Mouse (Mus musculus) layer of hippocampus, adult 9-10 months (tissue): ENCODE measurements around the gene Cdc42bpg.

ENCODE experiments used
- DNase-seq: peaks from one replicate; pipeline ENCODE4 v3.0.0; 2022; ENCODE audit warnings: low spot score

The Cdc42bpg gene

DNA sequence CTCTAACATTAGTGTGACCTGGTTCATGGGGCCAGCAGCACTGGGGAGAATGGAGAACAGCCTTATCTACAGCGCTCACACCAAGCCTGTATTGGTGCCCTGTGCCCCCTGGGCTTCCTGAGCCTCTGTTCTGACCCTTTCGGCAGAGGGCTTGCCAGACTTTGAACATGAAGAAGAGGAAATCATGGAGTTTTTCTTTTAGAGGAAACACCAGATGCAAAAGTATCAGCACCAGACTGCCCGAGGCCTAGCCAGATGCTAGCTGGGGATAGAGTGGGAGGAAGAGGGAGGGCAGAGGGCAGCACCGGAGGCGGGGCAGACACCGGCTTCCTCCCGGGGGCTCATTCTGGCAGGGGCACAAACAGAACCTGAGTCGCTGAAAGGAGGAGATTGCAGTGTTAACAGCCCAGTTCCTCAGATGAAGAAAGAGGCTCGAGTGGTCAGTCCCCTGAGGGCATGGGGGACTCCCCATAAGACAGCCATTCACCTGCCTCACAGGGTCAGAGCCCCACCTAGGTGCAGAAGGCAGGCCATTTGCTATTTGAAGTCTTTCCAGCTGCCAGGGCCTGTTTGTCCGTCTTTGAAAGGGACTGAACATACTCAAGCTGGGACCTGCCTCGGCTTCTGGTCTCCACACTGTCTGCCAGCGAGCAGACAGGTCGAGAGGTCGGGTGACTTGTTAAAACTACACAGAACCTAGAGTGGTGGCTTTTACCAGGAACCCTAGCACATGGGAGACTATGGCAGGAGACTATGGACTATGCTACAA, 43.1 kb downstream of the Cdc42bpg start:
- no peak for DNase-seq

GRCm38 (mm10) chr19:6351431-6352106, 45.3 kb downstream of the Cdc42bpg start:
- no peak for DNase-seq

DNA sequence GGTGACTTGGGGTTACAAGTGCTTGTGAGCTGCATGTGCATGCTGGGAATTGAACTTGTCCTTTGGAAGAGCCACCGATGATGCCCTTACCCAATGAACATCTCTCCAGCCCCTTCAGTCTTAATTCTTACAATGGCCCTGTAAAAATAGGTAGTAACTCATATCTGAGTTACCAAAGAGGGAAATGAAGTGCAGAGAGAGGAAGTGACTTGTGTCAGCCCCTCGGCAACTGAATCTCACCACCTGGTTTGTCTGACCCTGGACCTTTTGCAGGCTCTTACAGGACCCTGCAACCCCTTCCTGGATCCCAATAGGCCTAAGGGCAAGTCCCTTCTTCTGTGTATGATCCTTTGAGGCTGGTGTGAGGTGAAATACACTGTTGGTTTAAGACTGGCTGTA, 45.9 kb downstream of the Cdc42bpg start:
- no peak for DNase-seq

- no peak for DNase-seq
These were observed 47.8 kb downstream of the Cdc42bpg start for GRCm38 (mm10) chr19:6354030-6354429.

GRCm38 (mm10) chr19:6361291-6361690, 55.0 kb downstream of the Cdc42bpg start:
- DNase-seq: no peak

DNA sequence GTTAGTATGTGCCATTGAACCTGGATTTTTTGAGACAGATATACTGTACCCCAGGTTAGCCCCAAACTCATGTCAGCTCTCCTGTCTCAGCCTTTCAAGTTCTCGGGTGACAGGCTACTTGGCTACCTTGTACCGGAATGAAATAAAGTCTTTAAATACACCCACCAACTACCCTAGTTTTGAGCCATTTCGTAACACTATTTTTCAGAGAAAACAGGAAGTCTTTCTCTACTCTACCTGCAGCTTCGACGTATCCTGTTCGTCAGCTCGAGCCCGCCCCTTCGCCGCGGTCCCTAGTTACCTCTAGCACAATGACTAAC, 56.8 kb downstream of the Cdc42bpg start:
- no peak for DNase-seq

GRCm38 (mm10) chr19:6363411-6364240, 57.4 kb downstream of the Cdc42bpg start, which contains the start of gene Sf1:
Gene Sf1 (plus strand): TSS chr19:6363690.
- DNase-seq: peak; percentile 97

DNA sequence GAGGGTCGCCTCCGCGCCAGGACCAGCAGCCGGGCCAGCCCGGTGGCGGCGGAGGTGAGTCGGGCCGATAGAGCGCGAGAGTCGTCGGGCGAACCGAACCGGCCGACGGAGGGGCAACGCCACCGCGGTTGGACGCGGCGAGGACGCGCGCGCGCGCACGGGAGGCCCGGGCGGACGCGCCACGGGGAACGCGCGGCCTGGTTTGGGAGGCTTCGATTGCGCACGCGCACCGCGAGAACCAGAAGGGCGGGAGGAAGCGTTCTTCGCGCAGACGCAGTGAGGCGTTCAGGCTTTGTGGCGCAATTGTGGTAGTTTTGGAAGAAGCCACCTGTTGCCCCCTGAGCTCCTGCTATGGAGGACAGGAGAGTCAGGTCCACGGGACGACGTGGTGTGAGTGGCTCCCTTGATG, 58.1 kb downstream of the Cdc42bpg start:
- DNase-seq: peak; percentile 76

- no peak for DNase-seq
These were observed 58.6 kb downstream of the Cdc42bpg start for GRCm38 (mm10) chr19:6364842-6365241.

DNA sequence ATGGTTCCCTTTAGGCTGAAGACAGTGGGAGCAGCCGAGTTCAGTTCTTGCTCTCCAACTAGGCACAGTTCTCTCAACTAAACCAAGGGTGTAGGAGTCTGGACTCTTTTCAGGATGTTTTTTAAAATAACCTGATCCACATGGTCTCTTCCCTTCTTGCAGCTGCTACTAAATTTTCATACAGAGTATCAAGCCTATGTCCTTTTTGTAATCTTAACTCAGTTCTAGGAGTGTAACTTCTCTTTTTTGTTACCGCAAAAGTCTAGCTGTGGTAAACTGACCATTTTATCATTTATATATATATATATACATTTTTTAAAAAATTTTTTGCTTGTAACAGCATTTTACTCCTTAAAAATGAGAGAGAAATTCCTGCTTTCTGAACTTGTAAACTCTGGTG, 63.9 kb downstream of the Cdc42bpg start:
- DNase-seq: no peak

DNA sequence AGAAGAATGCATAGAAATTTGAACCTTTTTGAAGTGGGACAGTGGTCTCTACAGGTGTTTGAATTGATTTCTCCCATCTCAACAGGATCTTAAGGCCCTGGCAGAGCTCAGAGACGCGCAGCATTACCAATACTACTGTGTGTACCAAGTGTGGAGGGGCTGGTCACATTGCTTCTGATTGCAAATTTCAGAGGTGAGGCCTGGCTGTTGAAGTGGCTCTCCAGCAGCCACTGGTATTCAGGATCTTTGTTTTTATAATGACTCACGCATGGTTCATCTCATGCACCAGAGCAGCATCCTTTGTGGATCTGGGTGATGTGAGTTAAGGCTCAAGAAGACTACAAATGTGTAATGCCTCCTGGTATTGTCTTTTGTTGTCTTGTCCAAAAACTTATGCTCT, 66.2 kb downstream of the Cdc42bpg start:
- DNase-seq: no peak

DNA sequence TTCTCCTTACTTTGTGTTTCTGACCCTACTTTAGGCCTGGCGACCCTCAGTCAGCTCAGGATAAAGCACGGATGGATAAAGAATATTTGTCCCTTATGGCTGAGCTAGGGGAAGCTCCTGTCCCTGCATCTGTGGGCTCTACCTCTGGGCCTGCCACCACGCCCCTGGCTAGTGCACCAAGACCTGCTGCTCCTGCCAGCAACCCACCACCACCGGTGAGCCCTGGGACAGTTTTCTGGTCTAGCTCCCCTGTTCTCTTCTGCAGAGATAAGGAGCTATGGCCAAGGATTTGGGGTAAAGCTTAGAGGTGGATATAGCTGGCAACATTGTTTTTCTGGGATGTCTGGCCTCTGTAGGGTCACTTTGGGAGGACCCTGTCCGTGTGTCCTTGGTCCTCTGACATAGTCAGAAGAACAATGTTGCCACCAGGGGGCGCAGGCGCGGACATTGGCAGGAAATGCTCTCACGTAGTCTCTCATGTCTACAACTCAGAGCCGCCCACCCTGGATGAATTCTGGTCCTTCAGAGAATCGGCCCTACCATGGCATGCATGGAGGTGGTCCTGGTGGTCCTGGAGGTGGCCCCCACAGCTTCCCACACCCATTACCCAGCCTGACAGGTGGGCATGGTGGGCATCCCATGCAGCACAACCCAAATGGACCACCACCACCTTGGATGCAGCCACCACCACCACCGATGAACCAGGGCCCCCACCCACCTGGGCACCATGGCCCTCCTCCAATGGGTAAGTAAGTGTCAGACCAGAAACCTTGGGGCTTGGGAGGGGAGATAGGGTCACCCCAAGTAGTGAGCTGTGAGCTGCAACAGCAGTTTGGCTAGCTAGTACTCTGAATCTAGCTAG, 67.5 kb downstream of the Cdc42bpg start:
- peak; percentile 43 for DNase-seq

GRCm38 (mm10) chr19:6374571-6374970, 68.3 kb downstream of the Cdc42bpg start:
- DNase-seq: no peak
